Mouse (Mus musculus) MN1 (cell line): ENCODE measurements around the gene Ccdc73.
A peak's percentile ranks its signal among the peaks of the same experiment; 100 is the strongest.
"Not testable (repeated sequence)": the region's sequence is repeated elsewhere in the genome, so short reads cannot be mapped to it uniquely, and the experiment has no call there.

Experiments
- DNase-seq: peaks from one replicate; pipeline ENCODE4 v3.0.0-alpha.2; 2016; ENCODE audit warnings: low spot score

The Ccdc73 gene

DNA sequence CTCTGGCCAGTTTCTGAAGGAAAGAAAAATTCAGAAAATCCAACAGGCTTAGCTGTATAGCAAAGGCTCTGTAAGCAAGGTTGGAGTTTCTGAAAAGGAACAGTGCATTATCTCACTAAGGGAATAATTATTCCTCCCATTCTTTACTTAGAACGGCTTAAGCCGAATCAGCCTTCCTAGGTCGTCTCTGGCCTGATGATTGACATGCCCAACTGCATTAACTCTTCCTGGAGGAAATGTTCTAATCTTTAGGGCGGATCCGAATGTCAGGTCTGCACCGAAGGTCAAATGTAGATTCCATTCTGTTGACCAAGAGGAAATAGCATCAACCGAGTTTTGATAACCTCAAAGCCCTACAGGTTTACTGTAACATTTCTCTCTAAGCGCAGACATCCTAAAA is 11.2 kb downstream of the Ccdc73 start:
- DNase-seq = no peak

DNA sequence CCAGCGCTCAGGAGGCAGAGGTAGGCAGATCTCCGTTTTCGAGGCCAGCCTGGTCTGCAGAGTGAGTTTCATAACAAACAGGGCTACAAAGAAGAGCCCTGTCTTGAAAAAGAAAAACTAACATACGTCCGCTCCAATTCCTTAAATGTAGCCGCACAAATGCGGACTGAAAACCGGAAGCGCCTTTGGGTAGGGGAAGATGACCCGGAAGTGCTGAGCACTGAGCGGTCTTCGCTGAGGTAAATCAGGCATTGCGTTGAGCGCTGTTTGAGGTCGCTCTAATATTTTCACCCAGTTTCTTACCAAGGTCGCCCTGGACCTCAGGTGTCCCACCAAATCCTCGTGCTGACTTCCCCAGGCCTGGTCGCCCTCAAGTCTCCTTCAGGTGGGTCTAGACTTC is 18.5 kb downstream of the Ccdc73 start:
- DNase-seq = no peak

DNA sequence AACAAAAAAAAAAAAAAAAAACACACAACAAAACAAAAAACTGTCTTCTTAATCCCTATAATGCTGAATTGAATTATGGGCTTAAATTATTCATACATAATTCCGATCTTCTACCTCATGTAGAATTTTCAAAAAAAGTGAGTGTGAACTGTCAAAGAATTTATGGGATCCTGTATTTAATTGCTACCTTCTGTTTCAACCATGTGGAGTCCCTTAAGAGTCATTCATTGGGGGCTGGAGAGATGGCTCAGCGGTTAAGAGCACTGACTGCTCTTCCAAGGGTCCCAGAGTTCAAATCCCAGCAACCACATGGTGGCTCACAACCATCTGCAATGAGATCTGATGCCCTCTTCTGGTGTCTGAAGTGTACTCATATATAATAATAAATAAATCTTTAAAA is 19.7 kb downstream of the Ccdc73 start:
- not testable (repeated sequence) for DNase-seq

DNA sequence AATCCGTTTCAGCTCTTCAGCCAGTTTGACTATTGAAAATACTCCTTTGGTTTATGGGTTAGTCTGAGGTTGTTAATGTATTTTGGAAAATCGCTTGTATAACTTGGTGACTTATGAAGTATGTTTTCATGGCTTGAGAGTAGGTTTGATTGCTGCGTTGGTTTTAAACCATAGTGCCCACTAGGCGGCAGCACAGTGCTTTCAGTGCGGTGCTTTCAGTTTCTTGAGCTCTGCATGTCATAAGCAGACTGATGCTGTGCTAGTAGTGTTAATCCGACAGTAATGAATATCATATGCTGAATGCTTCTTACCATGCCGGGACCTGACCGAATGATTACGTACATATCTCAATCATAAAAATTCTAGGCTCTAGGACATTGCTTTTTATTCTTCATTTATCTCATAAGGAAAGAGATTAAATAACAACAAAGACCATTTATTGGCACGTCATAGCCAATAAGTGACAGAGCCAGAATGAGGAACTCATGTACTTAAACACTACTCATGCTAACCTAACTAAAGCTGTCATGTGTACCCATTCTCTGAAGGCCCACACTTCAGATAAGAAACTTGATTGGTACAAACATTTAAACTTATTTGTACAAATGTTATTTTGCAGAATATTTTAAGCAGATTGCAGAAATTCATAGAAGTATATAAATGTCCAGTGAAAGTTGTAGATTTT is 20.4 kb downstream of the Ccdc73 start:
- DNase-seq = peak; percentile 73

DNA sequence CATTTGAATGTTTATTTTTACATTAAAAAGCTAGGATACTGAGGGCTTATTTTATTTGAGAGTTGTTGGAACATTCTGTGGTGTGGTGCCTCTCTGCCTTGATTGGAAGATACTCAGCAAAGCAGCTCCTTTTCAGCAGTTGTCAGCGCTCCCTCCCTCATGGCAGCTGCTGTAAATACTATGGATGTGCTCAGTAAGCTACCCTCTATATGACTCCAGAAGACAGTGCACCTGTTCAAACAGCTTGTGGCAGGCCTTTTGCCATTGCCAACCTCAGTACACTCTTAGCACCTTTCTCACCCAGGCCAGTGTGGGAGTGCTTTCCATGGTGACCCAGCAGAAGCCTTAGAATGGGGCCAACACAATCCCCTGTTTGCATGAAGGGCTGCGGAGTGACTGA is 32.4 kb downstream of the Ccdc73 start:
- DNase-seq = no peak

DNA sequence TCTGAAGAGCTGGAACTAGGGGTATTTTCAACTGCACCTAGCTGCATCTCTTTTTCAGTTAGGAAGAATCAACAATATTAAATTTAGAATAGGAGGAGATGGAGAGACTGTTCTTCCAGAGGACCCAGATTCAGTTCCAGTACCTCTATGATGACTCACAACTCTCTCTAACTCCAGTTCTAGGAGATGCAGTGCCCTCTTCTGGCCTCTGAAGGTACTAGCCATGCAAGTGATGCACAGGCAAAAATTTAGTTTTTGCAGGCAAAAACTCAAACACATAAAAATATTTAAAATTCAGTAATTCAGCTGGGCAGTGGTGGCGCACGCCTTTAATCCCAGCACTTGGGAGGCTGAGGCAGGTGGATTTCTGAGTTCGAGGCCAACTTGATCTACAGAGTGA is 48.1 kb downstream of the Ccdc73 start:
- DNase-seq = no peak

DNA sequence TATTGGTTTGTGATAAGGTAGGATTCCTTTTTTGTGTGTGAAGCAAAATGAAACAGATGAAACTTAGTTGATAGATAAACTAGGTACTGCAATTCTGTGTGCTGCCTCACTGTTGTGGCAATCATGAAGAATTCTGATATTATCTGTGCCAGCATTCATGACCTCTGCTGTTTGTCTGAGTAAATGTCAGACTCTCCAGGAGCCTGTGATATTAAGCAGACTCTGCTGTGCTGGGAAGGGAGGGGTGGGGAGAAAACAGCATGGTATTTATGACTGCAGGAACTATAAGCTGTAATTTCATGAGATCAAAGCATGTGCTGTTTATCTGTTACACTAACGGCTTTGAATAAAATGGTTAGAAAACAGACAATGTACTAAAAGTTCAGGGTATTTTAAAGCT is 96.9 kb downstream of the Ccdc73 start:
- DNase-seq = peak; percentile 39

DNA sequence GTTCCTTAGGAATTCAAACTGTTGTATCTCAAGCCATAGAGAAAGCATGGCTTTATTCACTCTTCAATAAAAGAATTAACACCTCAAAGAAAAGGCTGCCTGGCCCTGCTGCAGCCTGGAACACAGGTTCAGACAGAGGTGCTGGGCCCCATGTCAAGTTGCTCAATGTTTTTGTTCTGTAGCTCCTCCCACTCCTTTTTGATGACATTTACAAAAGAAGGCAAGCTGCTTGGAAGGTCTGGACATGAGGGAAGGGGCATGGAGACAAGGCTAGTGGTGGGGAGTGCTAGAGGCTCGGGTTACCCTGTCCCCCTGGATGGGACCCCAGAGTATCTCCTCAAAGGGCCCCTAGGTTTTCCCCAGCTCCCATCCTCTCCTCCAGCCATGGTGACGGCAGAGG is 114.1 kb downstream of the Ccdc73 start:
- DNase-seq = no peak

DNA sequence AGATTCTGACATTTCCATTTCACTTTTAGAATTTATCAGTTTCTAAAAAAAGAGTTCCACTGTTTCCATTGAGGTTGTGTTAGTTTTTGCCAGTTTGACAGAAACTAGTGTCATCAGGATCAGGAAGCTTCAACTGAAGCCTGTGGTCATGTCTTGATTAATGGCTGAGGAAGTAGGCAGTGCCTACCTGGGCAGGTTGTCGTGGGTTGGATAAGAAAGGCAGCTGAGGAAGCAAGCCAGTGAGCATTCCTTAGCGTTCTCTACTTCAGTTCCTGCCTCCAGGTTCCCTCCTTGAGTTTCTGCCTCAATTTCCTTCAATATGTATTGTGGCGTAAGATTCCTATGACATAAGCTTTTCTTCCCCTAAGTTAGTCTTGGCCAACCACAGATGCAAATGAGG is 118.2 kb downstream of the Ccdc73 start:
- DNase-seq = no peak

DNA sequence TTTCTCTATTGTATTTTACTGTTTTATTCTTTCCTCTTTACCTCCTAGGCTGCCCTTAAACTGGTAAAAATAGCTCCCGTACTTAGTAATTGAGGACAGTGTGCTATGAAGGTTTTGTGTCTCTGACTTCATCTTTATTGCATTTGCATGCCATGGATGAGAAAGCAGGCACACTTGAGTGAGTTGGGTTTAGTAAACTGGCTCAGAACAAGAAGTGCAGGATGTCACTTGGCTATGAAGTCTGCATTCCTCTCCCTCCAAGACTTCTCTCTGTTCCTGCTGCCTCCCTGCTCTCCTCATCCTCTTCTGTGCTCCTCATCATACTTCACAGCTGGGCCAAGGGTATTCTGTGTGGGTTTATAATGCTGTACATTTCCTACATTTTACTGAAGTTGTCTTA is 121.4 kb downstream of the Ccdc73 start:
- DNase-seq = no peak

DNA sequence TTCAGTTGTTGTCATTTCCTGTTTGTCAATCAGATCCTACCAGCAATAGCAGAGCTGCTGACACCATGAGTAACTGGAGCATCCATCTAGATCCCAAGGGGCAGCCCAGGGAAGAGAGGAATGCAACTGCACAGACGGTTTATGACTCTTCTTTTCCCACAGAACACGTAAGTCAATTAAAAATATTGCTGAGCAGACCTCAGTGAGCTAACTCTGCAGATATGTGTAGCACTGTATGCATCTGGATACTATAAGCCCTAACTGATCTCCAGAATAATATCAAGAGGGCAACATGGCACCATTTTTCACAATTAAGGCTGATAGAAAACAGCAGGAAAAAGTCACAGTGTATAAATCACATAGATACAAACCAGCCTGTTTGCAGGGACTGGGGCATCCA is 126.8 kb downstream of the Ccdc73 start:
- peak; percentile 46 for DNase-seq

DNA sequence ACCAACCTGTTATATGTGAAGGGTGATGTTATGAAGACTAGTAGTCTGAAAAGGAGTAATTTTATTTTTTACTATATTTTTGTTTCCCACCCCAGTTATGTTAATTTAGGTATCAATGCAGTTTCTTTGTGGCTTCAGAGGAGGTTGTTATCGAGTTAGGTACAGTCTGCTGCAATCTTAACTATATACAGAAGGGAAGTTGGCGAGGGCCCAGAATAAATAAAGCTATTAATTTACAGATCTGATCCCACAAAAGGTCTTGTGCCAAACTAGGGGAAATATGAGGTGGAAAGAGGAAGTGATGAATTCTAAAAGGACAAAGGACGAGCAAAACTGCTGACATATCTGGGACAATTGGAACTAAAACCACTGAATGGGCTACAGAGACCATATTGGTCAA is 128.6 kb downstream of the Ccdc73 start:
- no peak for DNase-seq

DNA sequence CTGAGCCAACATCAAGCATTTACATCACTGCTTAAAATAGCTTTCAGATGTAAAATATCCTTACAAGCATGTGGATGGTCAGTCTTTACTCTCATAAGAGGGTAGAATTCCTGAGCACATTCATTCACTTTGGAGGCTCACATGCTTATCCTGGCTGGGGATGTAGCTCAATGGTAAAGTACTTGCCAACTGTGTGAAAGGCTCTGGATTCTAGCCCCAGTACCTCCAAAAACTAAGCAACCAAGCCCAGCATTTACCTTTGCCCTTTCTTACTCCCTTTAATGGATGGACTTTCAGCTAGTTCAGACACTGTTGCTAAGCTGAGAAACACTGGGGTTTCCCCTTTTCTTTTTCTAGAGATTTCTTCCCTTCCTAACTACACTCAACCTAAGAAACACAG is 139.6 kb downstream of the Ccdc73 start:
- no peak for DNase-seq

DNA sequence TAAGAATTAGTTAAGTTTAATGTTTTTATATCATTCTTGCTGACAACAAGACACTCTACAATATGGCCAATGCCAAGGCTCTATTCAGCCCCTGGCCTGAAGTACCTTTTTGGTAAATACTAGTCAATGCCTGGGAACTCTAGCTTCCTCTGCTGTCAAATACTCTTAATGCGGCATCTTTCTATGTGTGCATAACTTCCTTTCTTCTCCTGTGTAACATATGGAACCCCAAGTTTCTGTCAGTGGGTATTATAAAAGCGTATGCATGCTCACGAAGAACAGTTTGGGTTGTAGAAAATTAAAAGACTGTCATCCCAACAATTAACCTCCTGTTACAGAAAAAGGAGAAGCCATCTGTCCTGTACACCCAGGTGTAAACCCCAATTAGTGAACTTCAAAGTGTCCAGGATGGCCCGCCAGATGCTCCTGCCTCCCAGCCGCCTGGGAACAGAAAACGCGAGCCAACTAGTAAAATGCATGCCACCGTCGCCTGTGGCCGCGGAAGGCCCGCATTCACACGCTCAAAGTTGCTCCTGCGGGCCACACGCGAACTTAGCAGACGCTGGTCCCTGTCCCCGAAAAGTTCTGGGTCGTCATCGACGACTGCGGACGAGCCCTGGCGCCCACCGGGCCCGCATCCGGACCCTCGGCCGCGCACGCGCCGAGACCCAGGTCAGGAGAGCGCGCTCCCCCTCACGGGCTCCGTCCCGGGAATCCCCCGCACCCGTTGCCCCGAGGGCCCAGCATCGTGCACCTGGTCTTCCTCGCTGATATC is 148.8 kb downstream of the Ccdc73 start:
- peak; percentile 42 for DNase-seq

DNA sequence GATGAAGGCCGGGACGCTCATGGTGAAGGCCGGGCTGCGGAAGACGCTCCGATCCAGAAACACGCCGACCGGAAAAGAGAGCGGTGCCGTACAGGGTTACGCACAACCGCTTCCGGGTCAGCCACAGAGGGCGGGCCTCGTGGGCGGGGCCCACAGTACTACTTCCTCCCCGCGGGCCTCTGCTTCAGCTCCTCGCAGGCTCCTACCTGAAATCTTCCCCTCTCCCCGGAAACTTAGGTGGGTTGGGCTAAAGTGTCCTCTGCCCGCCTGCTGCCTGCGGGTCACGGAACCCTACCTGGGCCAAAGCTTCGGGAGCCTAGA is 149.3 kb downstream of the Ccdc73 start, which contains the start of gene Eif3m:
TSS of gene Eif3m (minus strand) at position 114 of the 321 bp plus-strand sequence.
- peak; percentile 93 for DNase-seq

DNA sequence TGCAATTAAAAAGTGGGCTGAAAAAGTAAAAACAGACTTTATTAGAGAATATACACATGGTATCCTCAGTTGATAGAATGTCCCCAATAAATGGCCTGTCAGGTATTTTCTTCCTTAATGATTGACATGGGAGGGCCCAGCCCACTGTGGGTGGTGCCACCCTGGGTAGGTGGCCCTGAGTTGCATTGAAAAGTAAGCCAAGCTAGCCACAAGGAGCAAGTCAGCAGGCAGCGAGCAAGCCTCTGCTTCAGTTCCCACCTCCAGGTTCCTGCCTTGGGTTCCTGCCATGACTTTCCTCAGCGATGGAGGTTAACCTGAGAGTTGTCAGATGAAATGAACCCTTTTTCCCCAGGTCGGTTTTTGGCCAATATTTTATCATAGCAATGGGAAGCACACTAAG is 150.2 kb downstream of the Ccdc73 start:
- DNase-seq = no peak

DNA sequence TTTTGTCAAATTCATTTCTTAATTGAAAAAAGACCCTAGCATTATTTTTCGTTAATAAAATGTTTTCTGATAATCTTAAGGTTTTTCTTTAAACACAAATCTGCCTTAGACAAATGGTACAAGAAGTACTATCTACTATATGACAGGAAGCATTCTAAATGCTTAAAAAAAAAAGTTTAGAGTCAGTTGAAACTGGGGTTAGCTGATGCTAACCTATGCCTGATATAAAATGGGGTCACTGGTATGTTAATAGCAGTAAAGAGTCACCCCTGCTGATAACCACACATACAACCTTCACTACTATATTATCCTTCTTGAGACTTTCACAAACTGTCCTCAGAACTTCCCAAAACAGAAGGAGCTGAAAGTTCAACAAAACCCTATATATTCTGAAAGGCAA is 151.9 kb downstream of the Ccdc73 start:
- DNase-seq = no peak

DNA sequence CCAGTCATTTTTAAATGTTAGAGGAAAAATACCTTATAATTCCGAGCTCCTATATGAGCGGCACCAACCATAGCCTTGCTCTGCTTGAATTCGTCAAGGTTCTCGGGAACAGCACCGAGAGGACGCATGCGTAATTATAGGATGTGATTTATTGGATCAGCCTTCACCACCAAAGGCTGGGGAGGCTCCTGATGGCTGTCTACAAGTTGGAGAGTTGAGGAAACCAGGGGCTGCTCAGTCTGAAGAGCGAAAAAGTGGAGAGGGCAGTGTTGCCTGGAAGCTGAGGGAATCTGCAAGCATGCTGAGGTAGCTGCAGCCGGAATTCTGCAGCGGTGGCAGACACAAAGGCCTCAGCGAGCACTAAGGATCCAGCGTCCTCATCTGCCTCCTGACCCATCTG is 153.7 kb downstream of the Ccdc73 start:
- DNase-seq = no peak

DNA sequence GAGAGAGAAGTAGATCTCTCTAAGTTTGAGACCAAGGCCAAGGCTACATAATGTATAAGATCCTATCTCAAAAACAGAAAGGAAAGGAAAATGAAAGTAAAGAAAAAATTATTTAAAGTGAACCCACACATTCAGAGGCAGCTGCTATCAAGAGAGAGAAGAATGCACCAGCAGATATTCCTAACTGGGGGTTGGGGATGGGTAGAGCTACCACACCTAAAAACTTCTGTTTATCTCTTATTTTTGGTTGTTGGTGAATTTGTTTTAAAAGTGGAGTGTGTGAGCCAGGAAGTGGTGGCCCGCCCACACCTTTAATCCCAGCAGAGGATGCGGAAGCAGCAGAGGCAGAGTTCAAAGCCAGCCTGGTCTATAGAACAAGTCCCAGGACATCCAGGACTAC is 154.2 kb downstream of the Ccdc73 start:
- DNase-seq = no peak

DNA sequence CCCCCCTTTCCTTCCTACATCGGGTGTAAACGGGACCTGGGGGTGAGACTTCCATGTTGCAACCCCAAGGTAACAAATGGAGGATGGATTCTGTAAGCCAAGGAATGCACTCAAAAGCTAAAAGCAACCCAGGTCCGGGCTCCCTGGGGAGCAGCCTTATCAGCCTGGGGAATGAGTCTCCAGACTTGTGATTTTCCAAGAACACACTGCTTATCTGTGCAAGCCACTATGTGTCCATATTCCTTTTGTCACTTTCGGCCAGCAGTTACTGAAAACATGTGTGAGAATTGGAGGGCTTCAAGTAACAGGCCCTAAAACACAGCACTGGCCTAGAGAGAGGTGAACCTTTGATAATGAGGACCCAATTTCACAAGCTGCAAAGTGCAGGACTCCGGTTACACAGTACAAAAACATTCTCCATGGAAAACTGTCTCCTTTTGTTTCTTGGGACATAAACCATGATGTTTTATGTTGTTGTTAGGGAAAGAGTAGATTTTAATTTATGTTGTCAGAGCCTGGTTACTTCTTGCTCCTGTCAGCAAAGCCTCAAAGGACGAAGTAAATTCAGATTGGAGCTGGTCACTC is 155.5 kb downstream of the Ccdc73 start:
- no peak for DNase-seq

DNA sequence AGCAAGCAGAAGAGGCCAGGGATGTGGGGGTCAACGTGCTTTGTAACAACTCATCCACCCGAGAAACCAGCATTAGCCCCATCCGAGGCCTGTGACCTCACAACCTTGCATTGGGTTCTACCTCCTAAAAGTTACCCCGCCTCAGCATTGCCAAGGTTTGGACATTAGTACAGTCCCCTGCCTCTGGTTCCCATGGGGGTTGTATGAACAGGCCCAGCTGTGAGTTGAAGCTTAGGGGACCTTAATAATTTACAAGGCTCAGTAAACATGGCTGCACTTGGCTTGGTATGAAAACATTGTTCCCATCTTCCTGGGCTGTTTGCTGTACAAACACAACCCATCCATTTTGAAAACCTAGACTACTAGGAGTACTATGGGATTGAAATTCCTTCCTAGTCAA is 156.2 kb downstream of the Ccdc73 start:
- no peak for DNase-seq

DNA sequence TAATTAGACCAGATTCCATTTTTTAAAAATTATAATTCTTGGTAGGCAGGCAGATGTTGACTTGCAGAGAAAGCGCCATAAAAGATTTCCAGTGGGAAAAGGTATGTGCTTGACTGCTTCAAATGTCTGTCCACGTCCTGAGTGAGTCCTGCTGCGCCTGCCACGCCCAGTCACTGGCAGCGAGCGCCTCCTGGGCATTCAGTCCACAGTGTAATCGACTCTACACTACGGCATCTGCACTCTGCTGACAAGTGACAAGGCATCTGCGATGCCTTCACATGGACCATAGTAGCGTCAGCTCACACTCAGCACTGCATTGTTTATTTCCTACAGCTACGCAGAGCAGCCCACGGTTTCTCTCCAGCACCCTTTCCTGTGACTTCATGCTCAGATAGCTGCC is 158.0 kb downstream of the Ccdc73 start:
- DNase-seq = not testable (repeated sequence)

DNA sequence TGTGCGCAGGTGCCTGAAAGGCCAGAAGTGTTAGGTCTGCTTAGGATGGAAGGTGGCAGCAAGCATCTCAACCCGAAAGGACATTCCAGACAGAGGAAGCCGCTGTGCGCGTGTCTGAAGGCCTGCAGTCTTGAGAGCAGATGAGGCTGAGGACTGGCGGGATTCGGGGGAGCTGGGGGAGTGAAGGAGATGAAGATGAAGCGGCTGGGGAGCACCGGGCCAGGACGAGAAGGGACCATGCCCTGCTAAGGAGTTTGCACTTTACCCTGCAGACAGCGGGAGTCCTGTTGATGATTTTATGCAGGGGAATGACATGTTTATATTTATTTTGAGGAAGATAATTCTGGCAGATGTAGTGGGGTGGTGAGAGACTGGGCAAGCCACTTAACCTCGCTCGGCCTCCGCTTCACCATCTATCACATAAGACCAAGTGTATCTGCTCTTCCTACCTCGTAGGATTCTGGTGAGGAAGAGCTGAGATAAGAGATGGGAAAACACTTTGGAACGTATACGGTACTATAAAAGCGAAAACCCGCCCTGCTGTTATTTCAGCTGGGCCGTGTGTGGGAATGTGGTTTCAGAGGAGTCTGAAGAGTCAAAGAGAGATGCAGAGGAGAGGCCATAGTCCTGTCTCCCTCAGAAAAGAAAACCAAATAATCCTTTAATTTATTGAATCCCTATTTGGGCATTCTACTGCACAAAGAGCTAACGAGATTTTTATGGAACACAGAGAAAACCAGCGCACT is 159.5 kb downstream of the Ccdc73 start:
- no peak for DNase-seq
